Mouse (Mus musculus) myocyte (in vitro differentiated cells): ENCODE results near the gene Lrmda.

Source experiments
- MYOD1 ChIP-seq, 3 experiments: IDR thresholded peaks; one replicate each; pipeline ENCODE4 v1.6.1; 2011; ENCODE audit warnings: control low read depth in 2 of 3, low read depth in 2 of 3, mild to moderate bottlenecking in 2 of 3, moderate library complexity in 1 of 3; ENCODE audit not compliant: insufficient read length in 2 of 3, control insufficient read depth in 1 of 3
- POLR2A ChIP-seq: IDR thresholded peaks from one replicate; pipeline ENCODE4 v1.6.1; 2011; ENCODE audit warnings: low read depth, mild to moderate bottlenecking, control low read depth, moderate library complexity; ENCODE audit not compliant: insufficient read length
- SRF ChIP-seq: IDR thresholded peaks from one replicate; pipeline ENCODE4 v1.6.1; 2011; ENCODE audit warnings: low read depth; ENCODE audit not compliant: control insufficient read depth, insufficient read length

DNA sequence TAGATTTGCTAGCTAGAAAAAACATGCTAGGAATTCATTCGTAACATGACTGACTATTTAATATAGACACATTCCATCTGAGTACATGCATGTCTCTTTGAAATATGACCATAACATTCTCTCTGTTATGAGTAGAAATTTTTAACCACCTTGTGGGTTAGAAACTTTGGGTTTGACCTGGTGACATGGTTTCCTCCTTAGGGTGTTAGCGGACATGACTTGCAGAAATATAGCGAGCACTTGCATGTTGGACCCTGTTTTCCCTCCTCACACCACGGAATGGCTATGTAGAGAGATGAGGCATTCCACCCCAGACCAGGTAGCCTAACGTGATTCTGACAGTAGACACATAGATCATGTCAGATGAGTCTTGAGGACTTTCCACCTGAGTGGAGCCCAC is 735.1 kb downstream of the Lrmda start:
- no peak for TF ChIP-seq POLR2A
- no peak for TF ChIP-seq MYOD1 (IDR thresholded peaks at IDR 0.05; ENCODE audit: control insufficient read depth in 1 of 3, insufficient read length in 2 of 3, low read depth in 2 of 3)
- no peak for TF ChIP-seq SRF
